Mouse (Mus musculus): Measurements from ENCODE around the gene Hmcn1.

DNA sequence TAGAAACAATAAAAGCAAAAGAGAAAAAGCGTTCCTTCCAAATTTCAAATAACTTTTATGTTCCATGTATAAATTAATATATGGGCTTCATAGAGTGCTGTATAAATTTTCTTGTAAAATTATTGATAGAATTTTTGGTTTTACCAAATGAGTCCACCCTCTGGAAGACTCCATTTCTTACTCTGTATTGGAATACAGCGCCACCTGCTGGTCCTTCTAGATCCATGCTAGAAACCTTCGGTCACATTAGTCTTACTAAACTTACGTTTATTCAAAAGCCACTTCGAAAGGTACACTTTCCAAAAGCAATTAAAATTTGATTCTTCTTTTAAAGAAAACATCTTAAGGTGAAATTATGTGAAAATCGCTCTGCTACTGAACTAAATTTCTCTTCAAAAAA is 73.0 kb downstream of the Hmcn1 start:
- no peak for TF ChIP-seq MYOD1 (IDR thresholded peaks at IDR 0.05; ENCODE audit: control insufficient read depth, insufficient read length, low read depth)
- no peak for TF ChIP-seq CTCF (IDR thresholded peaks at IDR 0.05; ENCODE audit: control insufficient read depth, insufficient read depth, insufficient read length)
- no peak for TF ChIP-seq MAX (IDR thresholded peaks at IDR 0.05)
- TF ChIP-seq CEBPB (IDR thresholded peaks at IDR 0.05; ENCODE audit: low read depth): no peak
